Mouse (Mus musculus) kidney, embryonic 14.5 days (tissue): ENCODE measurements around the gene Fam193b. TPM values are rescaled to one million over a fixed set of nuclear protein-coding genes. Genes with fewer than 3 reads are reported as not detected.

Experiments
- ATAC-seq: fragments of 200-750 bp; cut with Nextera tagmentation; 2 replicates; pipeline ENCODE4 v1.8.0; 2017; ENCODE audit warnings: moderate number of reproducible peaks, mild to moderate bottlenecking, moderate TSS enrichment, moderate library complexity; ENCODE audit not compliant: low FRiP score, low TSS enrichment
- H3K27ac ChIP-seq: fragments of 300-500 bp; sonication (generic); 2 replicates; pipeline ENCODE4 v1.5.1; 2014; ENCODE audit warnings: low read depth, mild to moderate bottlenecking, low read length, moderate library complexity, mixed read lengths
- H3K27me3 ChIP-seq: fragments of 300-500 bp; sonication (generic); 2 replicates; pipeline ENCODE4 v1.6.1; 2014; ENCODE audit warnings: mild to moderate bottlenecking, low read length; ENCODE audit not compliant: control insufficient read depth, insufficient read depth
- H3K36me3 ChIP-seq: fragments of 300-500 bp; sonication (generic); 2 replicates; pipeline ENCODE4 v1.6.1; 2014; ENCODE audit warnings: low read length, mixed read lengths; ENCODE audit not compliant: control insufficient read depth, insufficient read depth
- H3K4me1 ChIP-seq: fragments of 300-500 bp; sonication (generic); 2 replicates; pipeline ENCODE4 v1.6.1; 2014; ENCODE audit warnings: low read length, mixed read lengths; ENCODE audit not compliant: control insufficient read depth, insufficient read depth
- H3K4me2 ChIP-seq: fragments of 300-500 bp; sonication (generic); replicated peaks from 2 replicates; pipeline ENCODE4 v1.6.1; 2014; ENCODE audit warnings: low read depth, mild to moderate bottlenecking, low read length
- H3K4me3 ChIP-seq: fragments of 300-500 bp; sonication (generic); 2 replicates; pipeline ENCODE4 v1.5.1; 2014; ENCODE audit warnings: mild to moderate bottlenecking, low read length
- H3K9ac ChIP-seq: fragments of 300-500 bp; sonication (generic); 2 replicates; pipeline ENCODE4 v1.6.1; 2014; ENCODE audit warnings: low read depth, mild to moderate bottlenecking, low read length, moderate library complexity
- H3K9me3 ChIP-seq: fragments of 300-500 bp; sonication (generic); 2 replicates; pipeline ENCODE4 v1.6.1; 2016; ENCODE audit warnings: low read length; ENCODE audit not compliant: control insufficient read depth
- WGBS: fragments of 180-500 bp; shearing (Covaris S2); extraction: QIAGEN DNeasy Blood & Tissue Kit; methylation state at CpG from one replicate; pipeline ENCODE4 v1.1.7; 2014; 5-methylcytosine and 5-hydroxymethylcytosine counted together
- polyA plus RNA-seq: library from polyadenylated mRNA; unstranded; fragments of >200 nt; fragmentation: Nextera tagmentation; extraction: Ambion mirVana; gene quantifications from 2 replicates; pipeline ENCODE4 v1.2.1, GENCODE M21; 2014

The Fam193b gene
- polyA plus RNA-seq, 1 experiment from 2014 or later: 39.3 TPM

DNA sequence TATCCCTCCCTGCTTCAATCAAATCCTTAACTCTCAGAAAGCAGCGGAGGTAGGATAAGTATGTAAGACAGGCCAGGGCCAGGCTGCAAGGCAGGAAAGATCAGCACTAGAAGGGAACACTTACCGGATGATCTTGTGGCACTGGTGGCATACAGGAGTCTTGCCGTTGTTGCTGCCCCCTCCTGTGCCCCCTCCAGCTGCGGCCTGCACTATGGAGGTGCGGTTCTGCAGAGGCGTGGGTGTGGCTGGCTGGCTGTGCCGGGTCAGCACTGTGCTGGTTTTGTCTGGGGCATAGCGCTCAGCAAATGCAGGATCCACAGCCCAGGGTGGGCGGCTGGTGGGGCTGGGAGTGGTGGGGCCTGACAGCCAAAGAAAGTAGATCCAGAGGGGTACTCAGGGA lies 65.1 kb downstream of the Fam193b start:
- peaks cover 9% of the 10 kb centered on the region for H3K4me1 ChIP-seq
- peaks cover 90% of the 10 kb centered on the region for H3K36me3 ChIP-seq
- H3K9ac ChIP-seq: no peak overlapping the region
- H3K4me2 ChIP-seq: no peak overlapping the region
- no peak for ATAC-seq
- no peak overlapping the region for H3K4me3 ChIP-seq
- no peaks in the 10 kb centered on the region for H3K27me3 ChIP-seq
- H3K9me3 ChIP-seq: no peaks in the 10 kb centered on the region
- 94% methylated on average over 9 of the region's 9 CpGs for WGBS
- no peak overlapping the region for H3K27ac ChIP-seq

- Histone ChIP-seq H3K27me3 (no peaks in the 10 kb centered on the region), H3K4me1 (no peaks in the 10 kb centered on the region), H3K27ac (no peak overlapping the region), H3K9ac (no peak overlapping the region), H3K9me3 (no peaks in the 10 kb centered on the region), H3K4me2 (no peak overlapping the region), H3K4me3 (no peak overlapping the region), H3K36me3 (peaks cover 89% of the 10 kb centered on the region)
- WGBS: 91% methylated on average over 5 of the region's 5 CpGs
- ATAC-seq: no peak
These were observed 66.5 kb downstream of the Fam193b start for GRCm38 (mm10) chr13:55504390-55504789.

DNA sequence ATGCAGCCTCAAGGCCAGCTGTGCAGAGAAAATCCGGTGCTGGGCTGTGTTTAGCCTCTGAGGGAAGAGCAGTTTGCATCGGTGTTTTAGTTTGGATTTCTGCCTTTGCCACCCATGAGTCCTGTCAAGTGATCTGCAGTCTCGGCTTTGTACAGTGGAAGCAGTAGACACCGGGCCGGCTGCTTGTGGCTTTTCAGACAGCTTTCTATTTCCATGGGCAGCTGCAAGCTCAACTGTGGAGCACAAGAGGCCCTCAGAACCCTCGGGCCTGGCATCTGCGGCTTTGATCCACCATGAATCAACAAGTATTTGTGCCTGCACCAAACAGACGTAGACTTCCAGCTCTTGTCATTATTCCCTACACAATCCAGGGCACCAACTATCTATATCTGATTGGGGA lies 68.5 kb downstream of the Fam193b start:
- H3K27me3 ChIP-seq: no peaks in the 10 kb centered on the region
- WGBS: 93% methylated on average over 8 of the region's 8 CpGs
- no peak overlapping the region for H3K9ac ChIP-seq
- H3K9me3 ChIP-seq: no peaks in the 10 kb centered on the region
- H3K4me2 ChIP-seq: no peak overlapping the region
- no peak for ATAC-seq
- H3K4me3 ChIP-seq: no peak overlapping the region
- no peaks in the 10 kb centered on the region for H3K4me1 ChIP-seq
- H3K36me3 ChIP-seq: peaks cover 84% of the 10 kb centered on the region
- H3K27ac ChIP-seq: no peak overlapping the region

GRCm38 (mm10) chr13:55500575-55500974 lies 70.3 kb downstream of the Fam193b start:
- H3K36me3 ChIP-seq: peaks cover 66% of the 10 kb centered on the region
- H3K4me1 ChIP-seq: no peaks in the 10 kb centered on the region
- no peak for ATAC-seq
- no peak overlapping the region for H3K4me2 ChIP-seq
- H3K9ac ChIP-seq: no peak overlapping the region
- 78% methylated on average over 10 of the region's 10 CpGs for WGBS
- no peaks in the 10 kb centered on the region for H3K27me3 ChIP-seq
- no peaks in the 10 kb centered on the region for H3K9me3 ChIP-seq
- no peak overlapping the region for H3K27ac ChIP-seq
- no peak overlapping the region for H3K4me3 ChIP-seq

DNA sequence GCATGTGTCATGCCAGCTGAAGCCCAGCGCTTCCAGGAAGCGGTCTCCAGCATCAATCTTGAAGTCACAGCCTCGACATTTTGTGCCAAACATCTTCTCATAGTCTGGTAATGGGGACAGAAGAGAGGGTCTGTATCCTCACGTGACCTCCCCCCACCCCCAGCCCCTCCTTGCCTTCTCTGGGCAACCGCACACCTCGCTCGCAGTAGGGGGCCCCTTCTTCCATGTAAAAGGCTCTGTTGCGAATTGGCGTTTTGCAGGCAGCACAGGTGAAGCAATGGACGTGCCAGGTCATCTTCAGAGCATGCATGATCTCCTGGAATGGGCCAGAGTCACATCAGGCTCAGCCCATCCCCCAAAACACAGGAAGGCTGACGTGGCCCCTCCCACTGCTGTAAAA lies 72.0 kb downstream of the Fam193b start:
- 65% methylated on average over 11 of the region's 11 CpGs for WGBS
- Histone ChIP-seq H3K9ac (no peak overlapping the region), H3K4me3 (no peak overlapping the region), H3K27ac (no peak overlapping the region), H3K36me3 (peaks cover 49% of the 10 kb centered on the region), H3K4me2 (no peak overlapping the region), H3K4me1 (peaks cover 6% of the 10 kb centered on the region; the same call in 1 of the 2 replicates), H3K9me3 (no peaks in the 10 kb centered on the region), H3K27me3 (no peaks in the 10 kb centered on the region)
- ATAC-seq: no peak

- no peak for ATAC-seq
- Histone ChIP-seq H3K9ac (no peak overlapping the region), H3K4me3 (no peak overlapping the region), H3K4me2 (no peak overlapping the region), H3K27me3 (no peaks in the 10 kb centered on the region), H3K9me3 (no peaks in the 10 kb centered on the region), H3K4me1 (peaks cover 6% of the 10 kb centered on the region; the same call in 1 of the 2 replicates), H3K27ac (no peak overlapping the region), H3K36me3 (peaks cover 29% of the 10 kb centered on the region; the same call in 1 of the 2 replicates)
- WGBS: 82% methylated on average over 6 of the region's 6 CpGs
These were observed 74.3 kb downstream of the Fam193b start for GRCm38 (mm10) chr13:55496661-55497060.

DNA sequence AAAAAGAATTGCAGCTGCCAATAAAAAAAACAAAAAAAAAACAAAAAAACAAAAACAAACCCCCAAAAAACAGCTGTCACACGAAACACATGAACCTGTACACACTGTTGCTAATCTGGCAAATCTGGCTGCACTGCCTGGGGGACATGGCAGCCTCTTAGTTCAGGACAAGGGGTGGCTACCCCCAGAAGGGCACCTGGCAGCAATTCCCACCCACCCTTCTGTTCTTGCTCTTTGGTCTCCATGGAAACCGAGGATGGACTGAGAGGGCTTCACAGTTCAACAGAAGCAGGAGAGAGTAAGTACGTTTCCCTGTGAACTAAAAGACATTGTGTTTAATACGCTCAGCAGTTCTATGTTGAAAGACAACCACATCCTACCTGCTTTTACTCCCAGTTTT lies 75.2 kb downstream of the Fam193b start:
- WGBS: 41% methylated on average over 4 of the region's 4 CpGs
- Histone ChIP-seq H3K4me3 (no peak overlapping the region), H3K4me2 (no peak overlapping the region), H3K4me1 (peaks cover 6% of the 10 kb centered on the region; the same call in 1 of the 2 replicates), H3K27me3 (no peaks in the 10 kb centered on the region), H3K9me3 (no peaks in the 10 kb centered on the region), H3K36me3 (peaks cover 22% of the 10 kb centered on the region; the same call in 1 of the 2 replicates), H3K27ac (no peak overlapping the region), H3K9ac (no peak overlapping the region)
- ATAC-seq: no peak

DNA sequence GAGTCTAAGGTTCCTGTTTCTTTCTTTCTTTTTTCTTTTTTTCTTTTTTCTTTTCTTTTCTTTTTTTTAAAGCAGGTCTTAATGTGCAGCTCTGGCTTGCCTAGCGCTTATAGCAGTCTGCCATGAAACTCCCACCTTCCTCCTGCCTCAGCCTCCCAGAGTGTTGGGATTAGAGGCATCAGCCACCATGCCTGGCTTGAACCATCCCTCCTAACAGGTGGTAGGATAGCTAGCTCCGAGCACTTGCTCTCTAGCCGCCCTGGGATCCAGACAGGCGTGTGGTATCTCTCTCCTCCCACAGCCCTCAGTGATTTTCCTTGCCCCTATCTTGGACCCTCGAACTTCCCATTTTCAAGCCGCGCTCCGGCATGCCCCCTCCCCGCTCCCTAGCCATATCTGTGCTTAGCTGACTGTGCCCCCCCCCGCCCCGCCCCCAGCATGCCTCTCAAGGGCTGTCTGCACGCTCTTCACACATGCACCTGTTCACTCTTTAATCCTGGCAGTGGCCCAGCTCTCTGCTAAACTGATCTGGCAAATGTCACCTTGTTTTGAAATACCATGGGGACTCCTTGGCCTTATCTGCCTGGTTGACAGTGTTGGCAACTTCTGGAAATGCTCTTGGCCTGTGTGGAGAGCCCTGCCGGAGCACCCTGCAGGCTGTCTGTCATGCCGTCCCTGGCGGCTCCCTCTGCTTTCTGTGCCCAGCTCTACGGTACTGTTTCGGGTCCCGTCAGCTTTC lies 75.9 kb downstream of the Fam193b start:
- H3K36me3 ChIP-seq: peaks cover 17% of the 10 kb centered on the region; the same call in 1 of the 2 replicates
- H3K9ac ChIP-seq: no peak overlapping the region
- WGBS: 28% methylated on average over 18 of the region's 18 CpGs
- H3K4me1 ChIP-seq: peaks cover 6% of the 10 kb centered on the region; the same call in 1 of the 2 replicates
- no peak overlapping the region for H3K27ac ChIP-seq
- H3K9me3 ChIP-seq: no peaks in the 10 kb centered on the region
- H3K27me3 ChIP-seq: no peaks in the 10 kb centered on the region
- H3K4me2 ChIP-seq: no peak overlapping the region
- ATAC-seq: 0 out of 2 replicates have a peak, but pooled peaks have one; percentile 21
- H3K4me3 ChIP-seq: no peak overlapping the region

GRCm38 (mm10) chr13:55494257-55494656 lies 76.7 kb downstream of the Fam193b start:
- Histone ChIP-seq H3K27me3 (no peaks in the 10 kb centered on the region), H3K27ac (no peak overlapping the region), H3K4me3 (no peak overlapping the region), H3K4me2 (no peak overlapping the region), H3K4me1 (peaks cover 6% of the 10 kb centered on the region; the same call in 1 of the 2 replicates), H3K9me3 (no peaks in the 10 kb centered on the region), H3K9ac (no peak overlapping the region), H3K36me3 (peaks cover 15% of the 10 kb centered on the region; the same call in 1 of the 2 replicates)
- WGBS: 17% methylated on average over 2 of the region's 2 CpGs
- ATAC-seq: no peak
